Mouse (Mus musculus) small intestine, adult 2 months (tissue): ENCODE measurements around the gene Hectd1.

Experiments used
- CTCF ChIP-seq: fragments of 200-500 bp; IDR thresholded peaks from 2 replicates; pipeline ENCODE4 v1.5.1; 2012; ENCODE audit warnings: low read depth, mild to moderate bottlenecking, control low read depth, inconsistent platforms, low read length, moderate library complexity, mixed read lengths; ENCODE audit not compliant: insufficient replicate concordance, insufficient read length; ENCODE audit errors: extremely low read depth
- POLR2A ChIP-seq: fragments of 200-500 bp; IDR thresholded peaks from 2 replicates; pipeline ENCODE4 v1.6.1; 2012; ENCODE audit warnings: low read depth, mild to moderate bottlenecking, control low read depth, inconsistent platforms, low read length, moderate library complexity

DNA sequence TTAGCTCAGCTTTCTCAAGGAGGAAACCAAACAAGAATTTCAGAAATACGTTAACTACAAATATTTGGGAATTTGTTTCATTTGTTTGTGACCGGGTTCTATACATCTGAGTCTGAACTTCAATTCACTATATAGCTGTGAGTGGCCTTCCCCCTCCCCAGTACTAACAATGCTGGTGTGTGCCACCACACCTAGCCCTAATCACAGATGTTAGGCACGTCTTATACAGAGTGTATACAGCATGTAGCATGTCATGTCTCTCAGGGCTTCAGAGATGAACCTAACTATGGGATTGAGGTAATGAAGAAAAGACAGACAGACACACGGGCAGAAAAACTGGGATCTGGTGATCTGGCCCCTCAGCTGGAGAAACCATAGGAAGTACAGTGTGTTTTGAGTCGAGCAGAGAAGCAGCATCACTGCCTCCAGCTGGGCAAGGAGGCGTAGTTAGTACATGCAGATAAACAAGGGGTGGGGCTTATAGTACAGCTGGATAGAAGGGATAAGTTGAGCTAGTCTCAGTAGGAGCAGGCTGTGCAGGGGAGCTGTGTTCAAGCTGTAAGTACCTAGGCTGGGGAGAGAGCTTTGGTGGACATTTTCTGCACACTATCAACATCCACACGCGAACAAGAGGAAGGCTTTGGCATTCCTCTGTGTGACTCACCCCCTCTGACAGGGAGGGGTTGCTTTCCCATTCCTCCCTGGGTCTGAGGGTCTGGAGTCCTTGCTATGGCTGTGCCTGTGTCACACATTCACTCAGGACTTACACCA is 129.5 kb downstream of the Hectd1 start:
- TF ChIP-seq CTCF = no peak
- TF ChIP-seq POLR2A = no peak
